8 mouse cellular contexts compared by ENCODE assay signal in genomic region chr4:46601844-46602423, GRCm38 (mm10). TPM values are rescaled to one million over a fixed set of nuclear protein-coding genes. Genes with fewer than 3 reads are reported as not detected.
DNase-seq lines count a peak whose midpoint lies in the region; ATAC-seq and TF ChIP-seq lines count a peak whose summit lies in the region.

Gene Coro2a (minus strand): TSS chr4:46602202.

- peak; percentile 90 for TF ChIP-seq CTCF in C2C12 (IDR thresholded peaks at IDR 0.05; ENCODE audit: control insufficient read depth, insufficient read depth, insufficient read length)

- peaks cover 12% of the 10 kb centered on the region for H3K4me1 ChIP-seq in erythroblast, embryonic 14.5 days (ENCODE audit: control insufficient read depth)
- peaks cover 6% of the 10 kb centered on the region; the same call in 1 of the 2 replicates for H3K4me1 ChIP-seq in heart, embryonic 11.5 days (ENCODE audit: control insufficient read depth, insufficient read depth, low read length)
- H3K4me1 ChIP-seq in kidney, embryonic 16.5 days (ENCODE audit: insufficient read depth, low read length): peaks cover 5% of the 10 kb centered on the region; the same call in 1 of the 2 replicates

- DNase-seq in brain, embryonic 18.5 days (ENCODE audit: low read depth, low spot score): peak; percentile 54
- DNase-seq in liver: peak; percentile 81
- peak; percentile 77 to 79 for DNase-seq in spleen, postnatal 36 days (ENCODE audit: low spot score in 2 of 2)

- no peaks in the 10 kb centered on the region for H3K79me3 ChIP-seq in C2C12 (ENCODE audit: low read depth)

- peaks cover 41% of the 10 kb centered on the region for H3K27me3 ChIP-seq in C2C12 (ENCODE audit: control insufficient read depth, insufficient read depth, insufficient read length)
- H3K27me3 ChIP-seq in erythroblast, embryonic 14.5 days (ENCODE audit: control insufficient read depth): peaks cover 57% of the 10 kb centered on the region
- H3K27me3 ChIP-seq in heart, embryonic 11.5 days (ENCODE audit: control insufficient read depth, insufficient read depth, low read length): peaks cover 87% of the 10 kb centered on the region
- H3K27me3 ChIP-seq in kidney, embryonic 16.5 days (ENCODE audit: insufficient read depth, low read length): peaks cover 23% of the 10 kb centered on the region

- WGBS in heart, embryonic 11.5 days (ENCODE audit: insufficient replicate concordance): under 1% methylated on average over 49 of the region's 66 CpGs
- under 1% methylated on average over 45 of the region's 66 CpGs for WGBS in kidney, embryonic 16.5 days

- peak within 1 kb of the TSS; percentile 64 for H3ac ChIP-seq in C2C12 (ENCODE audit: control insufficient read depth, insufficient read length, low read depth)

- peak within 1 kb of the TSS; percentile 18 for H3K4me3 ChIP-seq in C2C12 (ENCODE audit: insufficient read depth, poor library complexity, severe bottlenecking)
- H3K4me3 ChIP-seq in erythroblast, embryonic 14.5 days (replicated peaks): peak within 1 kb of the TSS; percentile 56
- peak within 1 kb of the TSS; percentile 53 for H3K4me3 ChIP-seq in heart, embryonic 11.5 days (ENCODE audit: low read depth, low read length)
- peak within 1 kb of the TSS; percentile 63 for H3K4me3 ChIP-seq in kidney, embryonic 16.5 days (ENCODE audit: low read length)

- peaks cover 3% of the 10 kb centered on the region; the same call in 1 of the 2 replicates for H3K9me3 ChIP-seq in erythroblast, embryonic 14.5 days (ENCODE audit: control insufficient read depth, low read length)
- no peaks in the 10 kb centered on the region for H3K9me3 ChIP-seq in heart, embryonic 11.5 days (replicated peaks; ENCODE audit: control insufficient read depth, low read length)
- no peaks in the 10 kb centered on the region for H3K9me3 ChIP-seq in kidney, embryonic 16.5 days (ENCODE audit: low read length)

- H3K79me2 ChIP-seq in C2C12 (ENCODE audit: control insufficient read depth, insufficient read depth): no peaks in the 10 kb centered on the region

- peak within 1 kb of the TSS; percentile 94 for H3K4me2 ChIP-seq in heart, embryonic 11.5 days
- H3K4me2 ChIP-seq in kidney, embryonic 16.5 days (replicated peaks; ENCODE audit: low read depth, low read length): peak within 1 kb of the TSS; percentile 98

- peak within 1 kb of the TSS; percentile 50; the same call in 1 of the 2 replicates for H3K9ac ChIP-seq in heart, embryonic 11.5 days (ENCODE audit: low read depth, low read length)
- peak within 1 kb of the TSS; percentile 67 for H3K9ac ChIP-seq in kidney, embryonic 16.5 days (replicated peaks; ENCODE audit: low read length)

- H3K36me3 ChIP-seq in C2C12 (ENCODE audit: control insufficient read depth, insufficient read depth): no peaks in the 10 kb centered on the region
- H3K36me3 ChIP-seq in erythroblast, embryonic 14.5 days (ENCODE audit: control insufficient read depth): no peaks in the 10 kb centered on the region
- H3K36me3 ChIP-seq in heart, embryonic 11.5 days (ENCODE audit: control insufficient read depth, insufficient read depth, low read length): no peaks in the 10 kb centered on the region
- H3K36me3 ChIP-seq in kidney, embryonic 16.5 days (ENCODE audit: insufficient read depth, low read length): no peaks in the 10 kb centered on the region

- ATAC-seq in heart, embryonic 11.5 days (replicated peaks; ENCODE audit: insufficient number of reproducible peaks, low FRiP score, low TSS enrichment): 0 out of 2 replicates have a peak, but pooled peaks have one; percentile 50
- peak; percentile 43 for ATAC-seq in kidney, embryonic 16.5 days (ENCODE audit: low FRiP score, low TSS enrichment)
- peak; percentile 69 for ATAC-seq in monocyte, adult 5-6 weeks (replicated peaks; ENCODE audit: insufficient number of reproducible peaks, low FRiP score, low TSS enrichment, poor library complexity, severe bottlenecking)

- H3K27ac ChIP-seq in heart, embryonic 11.5 days (ENCODE audit: low read depth, low read length): no peak within 1 kb of the TSS
- H3K27ac ChIP-seq in kidney, embryonic 16.5 days (ENCODE audit: low read length): no peak within 1 kb of the TSS

TF ChIP-seq in C2C12, 6 proteins besides CTCF, POLR2A, EP300 and RAD21:
- TF ChIP-seq MAX (IDR thresholded peaks at IDR 0.05): peak; percentile 23
- no peak for TF ChIP-seq CEBPB (IDR thresholded peaks at IDR 0.05; ENCODE audit: low read depth)

RNA-seq across cellular contexts. Expression of gene Coro2a, which starts in this region (rescaled TPM):
- 0.33 TPM for polyA plus RNA-seq in C2C12 (2012; fragmentation: generic; extraction: Trizol)
- polyA plus RNA-seq in erythroblast, embryonic 14.5 days (2012): 0.12 and 0.21 TPM in 2 replicates
- polyA plus RNA-seq in heart, embryonic 11.5 days (2014; fragmentation: Nextera tagmentation; extraction: Ambion mirVana): 0.50 and 0.56 TPM in 2 replicates
- 5.9 and 6.4 TPM in 2 replicates for polyA plus RNA-seq in kidney, embryonic 16.5 days (2015; fragmentation: Nextera tagmentation; extraction: Ambion mirVana)
- total RNA-seq in monocyte, adult 5-6 weeks (2017): 25.5 to 68.9 TPM (median 29.6 TPM) in 3 replicates

Comparison
In these comparisons a context has a peak if more than half of its experiments do, and no peak if none do; other contexts are left out.
1. Peak in ATAC-seq, H3K4me3 ChIP-seq, H3K9ac ChIP-seq and H3K4me2 ChIP-seq in heart, embryonic 11.5 days; RNA of the gene not detected or under 1 TPM.